Mouse (Mus musculus) kidney, embryonic 15.5 days (tissue): ENCODE measurements around the gene Cfap221. TPM values are rescaled to one million over a fixed set of nuclear protein-coding genes. Genes with fewer than 3 reads are reported as not detected.

ENCODE experiments used
- ATAC-seq: fragments of 200-750 bp; cut with Nextera tagmentation; replicated peaks from 2 replicates; pipeline ENCODE4 v1.8.0; 2017; ENCODE audit warnings: moderate TSS enrichment; ENCODE audit not compliant: low FRiP score
- H3K27ac ChIP-seq: fragments of 300-500 bp; sonication (generic); 2 replicates; pipeline ENCODE4 v1.5.1; 2015; ENCODE audit warnings: mild to moderate bottlenecking, inconsistent platforms
- H3K27me3 ChIP-seq: fragments of 300-500 bp; sonication (generic); 2 replicates; pipeline ENCODE4 v1.6.1; 2015; ENCODE audit warnings: inconsistent platforms
- H3K36me3 ChIP-seq: fragments of 300-500 bp; sonication (generic); 2 replicates; pipeline ENCODE4 v1.6.1; 2015; ENCODE audit warnings: inconsistent platforms
- H3K4me1 ChIP-seq: fragments of 300-500 bp; sonication (generic); 2 replicates; pipeline ENCODE4 v1.6.1; 2015; ENCODE audit warnings: inconsistent platforms
- H3K4me2 ChIP-seq: fragments of 300-500 bp; sonication (generic); 2 replicates; pipeline ENCODE4 v1.6.1; 2015; ENCODE audit warnings: moderate library complexity, mild to moderate bottlenecking, inconsistent platforms
- H3K4me3 ChIP-seq: fragments of 300-500 bp; sonication (generic); replicated peaks from 2 replicates; pipeline ENCODE4 v1.5.1; 2015; ENCODE audit warnings: mild to moderate bottlenecking, inconsistent platforms
- H3K9ac ChIP-seq: fragments of 300-500 bp; sonication (generic); 2 replicates; pipeline ENCODE4 v1.6.1; 2015; ENCODE audit warnings: mild to moderate bottlenecking, inconsistent platforms
- H3K9me3 ChIP-seq: fragments of 300-500 bp; sonication (generic); replicated peaks from 2 replicates; pipeline ENCODE4 v1.6.1; 2016; ENCODE audit warnings: inconsistent platforms
- WGBS: fragments of 180-500 bp; shearing (Covaris S2); methylation state at CpG from one replicate; pipeline ENCODE4 v1.1.7; 2015; ENCODE audit warnings: mixed read lengths; 5-methylcytosine and 5-hydroxymethylcytosine counted together
- polyA plus RNA-seq: library from polyadenylated mRNA; unstranded; fragments of >200 nt; fragmentation: Nextera tagmentation; extraction: Ambion mirVana; gene quantifications from 2 replicates; pipeline ENCODE4 v1.2.1, GENCODE M21; 2015

The Cfap221 gene
- polyA plus RNA-seq, 1 experiment from 2014 or later, result 0.06 TPM

DNA sequence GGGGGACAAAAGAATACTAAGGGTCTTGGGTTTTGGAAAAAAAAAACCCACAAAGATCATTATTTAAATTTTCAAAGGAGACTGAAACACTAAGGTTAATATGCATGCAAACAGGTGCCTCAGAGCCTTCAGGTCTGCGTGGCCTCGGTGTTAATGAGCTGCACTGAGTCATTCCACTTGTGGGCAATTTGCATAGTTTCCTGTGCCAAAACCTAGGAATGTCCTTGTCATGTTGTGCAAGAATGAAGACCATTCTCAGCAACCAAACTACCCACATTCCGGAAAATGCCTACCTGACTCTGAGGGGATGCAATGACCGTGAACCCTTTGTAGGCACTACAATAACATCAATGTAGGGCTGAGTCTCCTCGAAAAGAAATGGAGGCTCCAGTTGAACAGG is 10.5 kb downstream of the Cfap221 start:
- Histone ChIP-seq H3K9ac (no peak overlapping the region), H3K4me1 (no peaks in the 10 kb centered on the region), H3K36me3 (no peaks in the 10 kb centered on the region), H3K27ac (no peak overlapping the region), H3K4me3 (no peak overlapping the region), H3K9me3 (no peaks in the 10 kb centered on the region), H3K4me2 (no peak overlapping the region), H3K27me3 (no peaks in the 10 kb centered on the region)
- no peak for ATAC-seq
- WGBS, result 81% methylated on average over 5 of the region's 5 CpGs

DNA sequence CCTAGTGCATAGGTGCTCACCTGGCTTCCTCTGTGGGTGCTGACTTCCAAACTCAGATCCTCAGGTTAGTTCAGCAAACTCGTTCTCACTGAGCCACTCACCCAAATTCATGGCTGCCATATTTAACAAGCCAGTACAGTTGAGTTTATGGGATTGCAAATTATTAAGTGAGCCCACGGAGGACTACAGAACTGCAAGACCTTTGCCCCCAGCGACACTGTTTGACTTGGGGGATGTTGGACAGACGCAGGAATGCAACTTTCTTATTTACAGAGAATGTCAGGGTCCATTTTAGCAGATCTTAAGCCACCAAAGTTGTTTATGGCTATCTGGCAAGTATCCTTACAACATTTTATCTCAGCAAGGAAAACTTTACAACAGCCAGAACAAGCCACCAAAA is 21.9 kb downstream of the Cfap221 start:
- Histone ChIP-seq H3K4me1 (no peaks in the 10 kb centered on the region), H3K36me3 (no peaks in the 10 kb centered on the region), H3K4me3 (no peak overlapping the region), H3K9ac (no peak overlapping the region), H3K27ac (no peak overlapping the region), H3K27me3 (no peaks in the 10 kb centered on the region), H3K9me3 (no peaks in the 10 kb centered on the region), H3K4me2 (no peak overlapping the region)
- WGBS, result 62% methylated on average over 4 of the region's 4 CpGs
- no peak for ATAC-seq

DNA sequence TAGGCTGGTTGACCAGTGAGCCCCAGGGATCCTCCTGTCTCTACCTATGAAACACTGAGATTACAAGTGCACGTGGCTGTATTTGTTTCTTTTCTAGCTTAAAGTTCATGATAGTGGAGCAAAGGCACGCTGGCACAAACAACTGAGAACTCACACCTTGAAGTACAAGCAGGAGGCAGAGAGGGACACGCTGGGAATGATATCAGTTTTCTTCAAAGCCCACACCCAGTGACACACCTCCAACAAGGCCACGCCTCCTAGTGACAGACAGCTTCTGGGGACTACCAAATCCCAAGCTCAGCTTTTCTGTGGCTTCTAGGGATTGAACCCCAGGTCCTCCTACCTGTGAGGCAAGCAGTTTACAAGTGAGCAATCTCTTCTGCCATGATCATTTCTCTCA is 23.9 kb downstream of the Cfap221 start:
- Histone ChIP-seq H3K36me3 (no peaks in the 10 kb centered on the region), H3K4me2 (no peak overlapping the region), H3K9ac (no peak overlapping the region), H3K27ac (no peak overlapping the region), H3K4me3 (no peak overlapping the region), H3K9me3 (no peaks in the 10 kb centered on the region), H3K4me1 (no peaks in the 10 kb centered on the region), H3K27me3 (no peaks in the 10 kb centered on the region)
- 40% methylated on average over 4 of the region's 4 CpGs for WGBS
- no peak for ATAC-seq

DNA sequence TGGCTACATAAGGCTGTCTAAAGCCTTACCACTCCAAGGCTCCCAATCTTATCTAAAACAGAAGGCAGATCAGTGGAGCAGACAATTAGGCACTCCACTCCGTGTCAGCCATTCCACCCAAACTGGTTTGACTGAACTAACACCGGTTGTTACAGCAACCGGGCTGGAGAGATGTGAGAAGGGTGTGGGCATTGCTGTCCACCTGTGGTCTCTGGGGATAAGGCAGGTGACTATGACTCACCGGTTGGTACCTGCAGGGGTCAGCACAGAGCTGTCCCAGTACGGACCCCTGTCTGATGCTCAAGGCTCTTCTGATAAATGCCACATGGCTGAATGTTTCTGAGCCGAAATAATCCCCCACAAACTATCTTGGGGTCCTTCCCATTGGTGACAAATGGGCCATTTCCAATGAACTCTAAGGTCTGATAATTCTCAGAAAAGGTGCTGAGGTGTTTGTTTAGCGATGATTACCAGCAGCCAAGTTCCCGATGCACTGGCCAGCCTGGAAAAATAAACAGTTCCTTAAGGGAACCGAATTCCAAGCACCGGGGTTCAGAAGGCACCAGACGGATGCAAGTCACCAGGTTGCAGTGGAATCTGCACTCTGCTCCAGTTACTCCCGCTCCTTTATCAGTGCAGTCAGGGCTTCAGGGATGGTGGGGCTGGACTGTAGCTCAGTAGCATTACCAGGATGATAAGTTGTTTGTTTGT is 31.1 kb downstream of the Cfap221 start:
- Histone ChIP-seq H3K27ac (no peak overlapping the region), H3K9me3 (no peaks in the 10 kb centered on the region), H3K4me3 (no peak overlapping the region), H3K4me2 (no peak overlapping the region), H3K4me1 (no peaks in the 10 kb centered on the region), H3K9ac (no peak overlapping the region), H3K36me3 (no peaks in the 10 kb centered on the region), H3K27me3 (no peaks in the 10 kb centered on the region)
- no peak; the same call in 1 of the 2 replicates for ATAC-seq
- 44% methylated on average over 12 of the region's 12 CpGs for WGBS

DNA sequence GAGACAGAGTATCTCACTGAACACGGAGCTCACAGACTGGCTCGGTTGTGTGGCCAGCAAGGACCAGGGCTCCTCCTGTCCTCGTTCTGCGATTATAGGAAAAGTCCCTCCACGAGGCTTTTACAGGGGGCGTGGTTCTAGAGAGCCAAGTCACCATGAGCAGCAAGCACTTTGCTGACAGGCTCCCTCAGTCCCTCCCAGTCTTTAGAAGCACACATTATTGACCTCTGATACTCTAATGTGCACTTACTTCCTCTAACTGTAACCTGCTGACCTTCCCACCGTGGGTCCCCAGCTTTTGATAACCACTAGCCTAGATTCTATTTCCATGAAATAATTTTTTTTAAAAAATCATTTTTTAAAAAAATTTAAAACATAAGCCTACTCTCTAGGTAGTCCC is 37.1 kb downstream of the Cfap221 start:
- Histone ChIP-seq H3K36me3 (no peaks in the 10 kb centered on the region), H3K9me3 (no peaks in the 10 kb centered on the region), H3K4me1 (0 out of 2 replicates have a peak, but pooled peaks cover 4% of the 10 kb centered on the region), H3K4me3 (no peak overlapping the region), H3K27me3 (no peaks in the 10 kb centered on the region), H3K27ac (no peak overlapping the region), H3K4me2 (no peak overlapping the region), H3K9ac (no peak overlapping the region)
- 60% methylated on average over 7 of the region's 7 CpGs for WGBS
- no peak for ATAC-seq

DNA sequence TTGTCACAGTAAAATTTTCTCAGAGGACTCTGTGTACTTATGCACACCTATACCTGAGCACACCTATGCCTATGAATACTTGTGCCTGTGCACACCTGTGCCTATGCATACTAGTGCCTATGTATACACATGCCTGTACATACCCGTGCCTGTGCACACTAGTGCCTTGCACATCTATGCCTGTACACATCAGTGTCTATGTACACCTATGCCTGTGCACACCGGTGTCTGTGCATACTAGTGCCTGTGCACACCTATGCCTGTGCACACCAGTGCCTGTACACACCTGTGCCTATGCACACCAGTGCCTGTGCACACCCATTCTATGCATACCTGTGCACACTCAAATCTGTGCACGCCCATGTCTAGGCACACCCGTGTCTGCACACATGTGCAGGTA is 37.6 kb downstream of the Cfap221 start:
- H3K9ac ChIP-seq, result no peak overlapping the region
- no peak overlapping the region for H3K4me2 ChIP-seq
- WGBS, result 93% methylated on average over 4 of the region's 4 CpGs
- no peaks in the 10 kb centered on the region for H3K36me3 ChIP-seq
- H3K27me3 ChIP-seq, result no peaks in the 10 kb centered on the region
- no peak overlapping the region for H3K4me3 ChIP-seq
- ATAC-seq, result 0 out of 2 replicates have a peak, but pooled peaks have one; percentile 24
- 0 out of 2 replicates have a peak, but pooled peaks cover 4% of the 10 kb centered on the region for H3K4me1 ChIP-seq
- no peaks in the 10 kb centered on the region for H3K9me3 ChIP-seq
- no peak overlapping the region for H3K27ac ChIP-seq

DNA sequence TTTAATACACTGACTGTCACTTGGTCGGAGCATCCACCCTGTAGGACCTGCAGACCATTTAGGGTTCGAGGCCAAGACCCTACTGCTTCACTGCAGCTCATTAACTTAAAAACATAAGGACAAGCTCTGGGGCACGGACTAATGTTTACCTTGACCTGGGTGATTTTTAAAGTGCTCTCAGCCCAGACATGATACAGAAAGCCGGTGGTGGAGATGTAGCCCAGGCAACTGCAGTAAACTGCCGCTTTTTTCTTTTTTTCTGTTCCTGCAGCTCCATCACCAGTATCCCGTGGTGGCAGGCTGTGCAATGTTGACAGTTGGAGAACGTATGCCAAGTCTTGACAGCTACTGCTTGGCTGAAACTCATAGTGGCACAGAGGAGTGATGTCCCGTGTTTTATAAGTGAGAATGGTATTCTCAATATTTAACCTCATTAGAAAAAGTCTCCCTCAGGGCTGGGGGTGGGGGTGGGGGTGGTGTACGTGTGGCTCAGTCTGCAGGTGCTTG is 39.3 kb downstream of the Cfap221 start:
- ATAC-seq, result no peak
- Histone ChIP-seq H3K9me3 (no peaks in the 10 kb centered on the region), H3K27me3 (no peaks in the 10 kb centered on the region), H3K36me3 (no peaks in the 10 kb centered on the region), H3K4me1 (0 out of 2 replicates have a peak, but pooled peaks cover 4% of the 10 kb centered on the region), H3K9ac (no peak overlapping the region), H3K4me2 (no peak overlapping the region), H3K4me3 (no peak overlapping the region), H3K27ac (no peak overlapping the region)
- 39% methylated on average over 9 of the region's 9 CpGs for WGBS

DNA sequence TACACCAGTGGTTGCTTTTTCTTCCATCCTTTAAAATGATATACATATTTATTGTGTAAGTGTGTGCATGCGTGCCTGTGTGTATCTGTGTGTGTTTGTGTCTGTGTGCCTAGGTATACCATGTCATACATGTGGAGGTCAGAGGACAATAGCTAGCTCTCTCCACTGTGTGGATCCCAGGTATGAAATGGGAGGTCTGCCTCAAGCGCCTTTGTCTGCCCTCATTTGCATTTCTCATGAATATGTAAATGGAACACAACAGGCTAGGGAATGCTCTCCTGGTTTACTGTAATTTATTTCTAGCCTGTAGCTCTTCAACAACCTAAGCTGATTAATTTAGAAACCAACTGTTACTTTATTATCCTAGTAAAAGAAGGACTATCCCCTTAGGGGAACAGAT is 42.4 kb downstream of the Cfap221 start:
- Histone ChIP-seq H3K27me3 (no peaks in the 10 kb centered on the region), H3K4me3 (no peak overlapping the region), H3K4me1 (0 out of 2 replicates have a peak, but pooled peaks cover 4% of the 10 kb centered on the region), H3K36me3 (no peaks in the 10 kb centered on the region), H3K9ac (no peak overlapping the region), H3K4me2 (no peak overlapping the region), H3K27ac (no peak overlapping the region), H3K9me3 (no peaks in the 10 kb centered on the region)
- WGBS, result 80% methylated on average over 2 of the region's 2 CpGs
- no peak for ATAC-seq

DNA sequence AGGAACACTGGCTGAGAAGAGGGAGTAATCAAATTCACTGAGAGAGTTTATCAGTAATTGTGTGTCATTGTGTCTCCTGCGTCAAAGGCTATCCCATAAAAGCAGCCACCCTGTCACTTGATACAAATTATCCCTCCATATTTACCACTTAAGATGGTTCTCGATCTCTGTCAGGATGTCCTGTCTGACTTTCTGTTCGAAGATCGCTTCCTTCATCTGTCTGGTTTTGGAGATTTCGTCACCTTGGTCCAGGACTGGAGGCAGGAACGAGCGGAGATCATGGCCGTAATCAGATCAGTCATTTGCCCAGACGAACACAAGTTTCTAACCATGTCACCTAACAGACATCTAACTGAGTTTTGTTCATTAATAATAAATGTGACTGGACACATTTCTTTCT is 43.6 kb downstream of the Cfap221 start:
- Histone ChIP-seq H3K4me2 (no peak overlapping the region), H3K9me3 (no peaks in the 10 kb centered on the region), H3K4me3 (no peak overlapping the region), H3K4me1 (0 out of 2 replicates have a peak, but pooled peaks cover 4% of the 10 kb centered on the region), H3K27ac (no peak overlapping the region), H3K36me3 (no peaks in the 10 kb centered on the region), H3K27me3 (no peaks in the 10 kb centered on the region), H3K9ac (no peak overlapping the region)
- 77% methylated on average over 9 of the region's 9 CpGs for WGBS
- ATAC-seq, result no peak

DNA sequence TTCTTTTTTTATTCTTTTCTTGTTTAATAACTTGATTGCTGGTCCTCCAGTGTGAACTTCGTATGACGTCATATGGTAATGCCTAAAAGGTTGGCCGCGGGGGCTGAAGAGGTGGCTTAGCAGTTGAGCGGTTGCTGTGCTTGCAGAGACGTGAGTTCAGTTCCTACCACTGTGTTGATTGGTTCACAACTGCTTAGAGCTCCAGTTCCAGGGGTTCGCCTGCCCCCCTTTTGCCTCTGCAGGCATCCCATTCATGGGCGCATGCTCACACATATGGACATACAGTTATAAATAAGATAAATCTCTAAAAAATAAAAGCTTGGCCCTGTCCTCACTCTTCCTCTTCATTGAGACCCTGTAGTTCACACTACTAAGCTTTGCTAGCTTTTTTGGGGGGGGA is 46.9 kb downstream of the Cfap221 start:
- no peak overlapping the region for H3K27ac ChIP-seq
- no peaks in the 10 kb centered on the region for H3K4me1 ChIP-seq
- H3K27me3 ChIP-seq, result no peaks in the 10 kb centered on the region
- H3K9me3 ChIP-seq, result no peaks in the 10 kb centered on the region
- H3K36me3 ChIP-seq, result no peaks in the 10 kb centered on the region
- 95% methylated on average over 8 of the region's 8 CpGs for WGBS
- H3K9ac ChIP-seq, result no peak overlapping the region
- H3K4me3 ChIP-seq, result no peak overlapping the region
- ATAC-seq, result no peak
- H3K4me2 ChIP-seq, result no peak overlapping the region

DNA sequence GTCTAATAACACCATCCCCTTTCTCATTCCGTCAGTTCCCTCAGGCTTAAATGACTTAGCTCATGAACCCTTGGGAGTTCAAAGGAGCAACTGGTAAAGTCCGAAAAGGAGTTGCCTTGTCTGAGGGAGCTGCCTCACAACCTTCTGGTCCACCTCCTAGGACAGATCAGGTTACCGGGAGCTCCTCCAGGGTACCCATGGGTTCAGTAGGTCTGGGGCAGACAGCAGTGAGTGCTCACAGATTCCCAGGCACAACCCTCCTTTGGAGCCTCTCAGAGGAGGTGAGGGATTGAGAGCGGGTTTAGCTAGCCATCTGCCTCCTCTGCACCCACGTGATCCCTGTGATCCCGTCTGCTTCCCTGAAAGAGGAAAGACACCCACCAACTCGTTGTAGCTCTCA is 60.2 kb downstream of the Cfap221 start:
- H3K9ac ChIP-seq, result no peak overlapping the region
- H3K9me3 ChIP-seq, result no peaks in the 10 kb centered on the region
- 0 out of 2 replicates have a peak overlapping the region, but pooled peaks have one; percentile 23 for H3K27ac ChIP-seq
- no peaks in the 10 kb centered on the region for H3K27me3 ChIP-seq
- peaks cover 11% of the 10 kb centered on the region; the same call in 1 of the 2 replicates for H3K4me1 ChIP-seq
- H3K4me3 ChIP-seq, result no peak overlapping the region
- no peaks in the 10 kb centered on the region for H3K36me3 ChIP-seq
- no peak overlapping the region for H3K4me2 ChIP-seq
- ATAC-seq, result peak; percentile 81
- 13% methylated on average over 7 of the region's 7 CpGs for WGBS

DNA sequence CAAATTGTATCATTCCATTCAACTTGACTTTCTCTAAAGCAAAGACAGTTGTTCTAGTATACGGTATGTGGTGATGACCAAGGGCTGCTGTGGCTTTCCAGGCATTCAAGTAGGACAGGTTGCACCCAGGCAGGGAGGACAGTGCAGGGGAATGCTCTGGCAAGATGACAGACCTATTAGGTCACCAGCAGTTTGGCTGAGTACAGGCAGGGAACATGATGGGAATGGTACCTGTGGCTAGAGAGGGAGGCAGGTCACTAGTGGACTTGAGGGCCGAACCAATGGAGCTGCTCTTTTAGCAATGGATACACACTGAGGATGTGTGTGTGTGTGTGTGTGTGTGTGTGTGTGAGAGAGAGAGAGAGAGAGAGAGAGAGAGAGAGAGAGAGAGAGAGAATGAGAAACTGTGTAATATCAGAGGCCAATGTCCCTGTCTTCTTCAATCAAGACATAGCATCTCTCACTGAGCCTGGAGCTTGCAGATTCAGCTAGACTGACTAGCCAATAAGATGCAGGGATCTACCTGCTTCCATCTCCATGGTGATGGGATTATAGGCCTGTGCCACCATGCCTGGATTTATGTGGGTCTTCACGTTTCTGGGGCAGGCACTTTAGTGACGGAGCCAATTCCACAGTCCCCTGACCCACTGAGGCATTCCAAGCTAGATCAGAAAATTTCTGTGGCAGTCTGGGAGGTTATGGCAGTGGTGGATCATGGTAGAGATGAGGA is 65.4 kb downstream of the Cfap221 start:
- ATAC-seq, result no peak
- 81% methylated on average over 4 of the region's 4 CpGs for WGBS

More for the DNA sequence above, 65.4 kb downstream of the Cfap221 start:
- no peak overlapping the region for H3K9ac ChIP-seq
- H3K4me1 ChIP-seq, result peaks cover 5% of the 10 kb centered on the region; the same call in 1 of the 2 replicates
- no peaks in the 10 kb centered on the region for H3K9me3 ChIP-seq
- no peak overlapping the region for H3K27ac ChIP-seq
- H3K36me3 ChIP-seq, result no peaks in the 10 kb centered on the region
- H3K4me3 ChIP-seq, result no peak overlapping the region
- H3K4me2 ChIP-seq, result no peak overlapping the region
- no peaks in the 10 kb centered on the region for H3K27me3 ChIP-seq
